Mouse (Mus musculus) small intestine, adult 2 months (tissue): Measurements from ENCODE around the gene Dennd6a.

Source experiments
- CTCF ChIP-seq: fragments of 200-500 bp; IDR thresholded peaks from 2 replicates; pipeline ENCODE4 v1.5.1; 2012; ENCODE audit warnings: low read depth, mild to moderate bottlenecking, control low read depth, inconsistent platforms, low read length, moderate library complexity, mixed read lengths; ENCODE audit not compliant: insufficient replicate concordance, insufficient read length; ENCODE audit errors: extremely low read depth
- POLR2A ChIP-seq: fragments of 200-500 bp; IDR thresholded peaks from 2 replicates; pipeline ENCODE4 v1.6.1; 2012; ENCODE audit warnings: low read depth, mild to moderate bottlenecking, control low read depth, inconsistent platforms, low read length, moderate library complexity

GRCm38 (mm10) chr14:26542136-26542535 is 31.5 kb upstream of the Dennd6a start:
- TF ChIP-seq CTCF = no peak
- no peak for TF ChIP-seq POLR2A
